Mouse (Mus musculus): ENCODE measurements around the gene Tuba8. TPM values are rescaled to one million over a fixed set of nuclear protein-coding genes. Genes with fewer than 3 reads are reported as not detected.

The Tuba8 gene
- polyA plus RNA-seq, 1 experiment from 2014 or later, result 6.2 TPM

DNA sequence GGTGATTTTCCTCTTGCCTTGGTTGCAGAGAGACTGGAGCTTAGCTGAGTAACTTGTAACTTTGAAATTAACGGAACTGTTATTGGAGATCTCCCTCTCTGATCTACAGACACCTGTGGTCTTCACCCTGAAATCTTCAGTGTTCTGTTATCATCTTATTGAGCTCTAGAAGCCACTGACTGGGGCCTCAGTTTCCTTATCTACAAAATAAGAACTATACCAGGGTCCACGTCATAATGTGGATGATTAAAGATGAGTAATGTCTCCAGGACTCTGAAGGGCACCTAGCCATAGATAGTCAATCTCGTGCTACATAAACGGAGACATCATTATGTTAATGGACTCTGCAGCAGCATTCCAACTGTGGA, 33.8 kb upstream of the Tuba8 start:
- no peak overlapping the region for H3K4me2 ChIP-seq (ENCODE audit: low read depth, low read length)
- no peak overlapping the region for H3K4me3 ChIP-seq (ENCODE audit: low read depth, low read length)
- no peaks in the 10 kb centered on the region for H3K27me3 ChIP-seq (ENCODE audit: control insufficient read depth, insufficient read depth, low read depth, low read length)
- ATAC-seq (ENCODE audit: low read depth), result no peak
- 46% methylated on average over 4 of the region's 4 CpGs for WGBS (ENCODE audit: insufficient replicate concordance)
- no peak overlapping the region for H3K27ac ChIP-seq (ENCODE audit: low read length)
- H3K9me3 ChIP-seq (replicated peaks; ENCODE audit: control insufficient read depth, low read length), result no peaks in the 10 kb centered on the region
- H3K36me3 ChIP-seq (ENCODE audit: control insufficient read depth, insufficient read depth), result no peaks in the 10 kb centered on the region
- peaks cover 4% of the 10 kb centered on the region; the same call in 1 of the 2 replicates for H3K4me1 ChIP-seq (ENCODE audit: control insufficient read depth, low read depth, low read length)
- H3K9ac ChIP-seq (ENCODE audit: low read depth, low read length), result no peak overlapping the region

DNA sequence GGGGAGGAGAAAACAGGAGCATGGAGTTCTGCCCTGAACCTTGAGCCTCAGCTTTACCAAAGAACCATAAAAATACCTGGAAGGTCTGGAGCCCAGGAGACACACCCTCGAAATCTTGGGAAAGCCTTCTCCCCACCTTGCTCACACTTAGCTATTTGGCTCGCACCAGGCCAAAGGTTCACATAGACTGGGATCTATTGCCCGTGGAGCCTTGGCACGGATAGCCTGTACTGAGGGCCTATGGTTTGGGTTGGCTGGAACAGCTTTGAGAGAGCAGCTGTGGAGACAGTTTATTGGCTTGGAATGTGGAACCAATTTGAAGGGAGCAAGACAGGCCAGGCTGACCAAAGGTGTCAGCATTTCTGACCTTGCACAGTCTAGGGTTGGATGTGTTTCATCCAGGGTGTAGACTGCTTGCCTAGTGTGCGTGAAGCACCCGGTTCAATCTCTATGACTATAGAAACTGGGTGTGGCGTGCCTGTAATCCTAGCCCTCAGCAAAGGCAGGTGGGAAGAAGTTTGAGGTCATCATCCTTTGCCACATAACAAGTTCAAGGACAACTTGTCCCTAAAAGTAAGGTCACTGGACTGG, 33.3 kb upstream of the Tuba8 start:
- WGBS (ENCODE audit: insufficient replicate concordance), result 66% methylated on average over 7 of the region's 7 CpGs
- H3K9me3 ChIP-seq (replicated peaks; ENCODE audit: control insufficient read depth, low read length), result no peaks in the 10 kb centered on the region
- no peaks in the 10 kb centered on the region for H3K36me3 ChIP-seq (ENCODE audit: control insufficient read depth, insufficient read depth)
- H3K4me2 ChIP-seq (ENCODE audit: low read depth, low read length), result no peak overlapping the region
- ATAC-seq (ENCODE audit: low read depth), result no peak
- H3K4me3 ChIP-seq (ENCODE audit: low read depth, low read length), result no peak overlapping the region
- H3K27me3 ChIP-seq (ENCODE audit: control insufficient read depth, insufficient read depth, low read depth, low read length), result no peaks in the 10 kb centered on the region
- no peak overlapping the region for H3K27ac ChIP-seq (ENCODE audit: low read length)
- H3K9ac ChIP-seq (ENCODE audit: low read depth, low read length), result no peak overlapping the region
- H3K4me1 ChIP-seq (ENCODE audit: control insufficient read depth, low read depth, low read length), result peaks cover 4% of the 10 kb centered on the region; the same call in 1 of the 2 replicates

DNA sequence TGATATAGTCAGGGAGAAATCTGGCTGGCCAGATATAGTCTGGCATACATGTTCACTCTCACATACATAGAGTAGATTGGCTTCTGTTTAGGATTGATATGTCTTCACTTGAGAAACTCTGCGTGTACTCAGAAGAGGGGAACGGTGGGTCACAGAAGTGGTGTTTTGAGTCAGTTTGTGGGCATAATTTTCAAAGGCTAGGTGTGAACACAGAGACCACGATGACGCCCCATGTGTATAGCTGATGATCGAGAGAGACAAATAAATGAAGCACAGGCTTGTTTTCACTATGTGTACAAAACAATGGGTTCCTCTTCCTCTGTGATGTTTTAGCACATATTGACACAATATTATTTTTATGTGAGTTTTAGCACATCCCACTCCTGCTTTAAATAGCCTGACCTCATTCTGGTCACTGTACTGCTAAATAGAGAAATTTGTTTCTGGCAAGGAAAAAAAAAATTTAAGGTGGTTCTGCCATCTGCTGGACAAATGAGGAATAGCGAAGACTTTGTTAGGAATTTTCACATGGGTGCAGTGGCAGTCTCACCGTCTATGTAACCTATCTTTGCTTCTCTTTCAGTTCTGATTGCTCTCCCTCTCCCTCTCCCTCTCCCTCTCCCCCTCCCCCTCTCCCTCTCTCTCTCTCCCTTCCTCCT, 31.7 kb upstream of the Tuba8 start:
- no peaks in the 10 kb centered on the region for H3K36me3 ChIP-seq (ENCODE audit: control insufficient read depth, insufficient read depth)
- no peak overlapping the region for H3K27ac ChIP-seq (ENCODE audit: low read length)
- H3K4me3 ChIP-seq (ENCODE audit: low read depth, low read length), result no peak overlapping the region
- H3K27me3 ChIP-seq (ENCODE audit: control insufficient read depth, insufficient read depth, low read depth, low read length), result no peaks in the 10 kb centered on the region
- H3K4me2 ChIP-seq (ENCODE audit: low read depth, low read length), result no peak overlapping the region
- H3K9me3 ChIP-seq (replicated peaks; ENCODE audit: control insufficient read depth, low read length), result no peaks in the 10 kb centered on the region
- H3K9ac ChIP-seq (ENCODE audit: low read depth, low read length), result no peak overlapping the region
- peaks cover 8% of the 10 kb centered on the region for H3K4me1 ChIP-seq (ENCODE audit: control insufficient read depth, low read depth, low read length)
- ATAC-seq (ENCODE audit: low read depth), result no peak
- WGBS (ENCODE audit: insufficient replicate concordance), result 48% methylated on average over 7 of the region's 7 CpGs

DNA sequence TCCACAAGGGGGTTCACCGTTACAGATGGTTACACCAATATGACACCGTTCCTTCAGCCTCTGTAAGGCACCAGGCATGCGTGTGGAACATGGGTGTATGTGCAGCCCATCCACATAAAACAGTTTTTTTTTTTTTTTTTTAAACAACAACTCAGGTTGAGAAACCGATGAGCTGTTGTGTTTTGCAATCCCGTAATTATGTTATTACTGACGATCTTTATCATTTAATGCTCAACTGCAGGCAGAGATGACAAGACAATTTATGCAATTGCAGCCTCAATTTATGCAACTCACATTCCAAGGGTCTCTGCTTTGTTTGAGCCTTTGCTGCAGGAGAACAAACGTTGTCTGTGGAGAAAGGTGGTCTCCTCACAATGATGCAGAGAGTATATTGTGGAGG, 30.6 kb upstream of the Tuba8 start:
- 66% methylated on average over 7 of the region's 7 CpGs for WGBS (ENCODE audit: insufficient replicate concordance)
- no peaks in the 10 kb centered on the region for H3K36me3 ChIP-seq (ENCODE audit: control insufficient read depth, insufficient read depth)
- H3K4me2 ChIP-seq (ENCODE audit: low read depth, low read length), result no peak overlapping the region
- no peak overlapping the region for H3K4me3 ChIP-seq (ENCODE audit: low read depth, low read length)
- H3K9me3 ChIP-seq (replicated peaks; ENCODE audit: control insufficient read depth, low read length), result no peaks in the 10 kb centered on the region
- H3K4me1 ChIP-seq (ENCODE audit: control insufficient read depth, low read depth, low read length), result peaks cover 15% of the 10 kb centered on the region
- H3K9ac ChIP-seq (ENCODE audit: low read depth, low read length), result no peak overlapping the region
- H3K27me3 ChIP-seq (ENCODE audit: control insufficient read depth, insufficient read depth, low read depth, low read length), result no peaks in the 10 kb centered on the region
- no peak for ATAC-seq (ENCODE audit: low read depth)
- H3K27ac ChIP-seq (ENCODE audit: low read length), result no peak overlapping the region

DNA sequence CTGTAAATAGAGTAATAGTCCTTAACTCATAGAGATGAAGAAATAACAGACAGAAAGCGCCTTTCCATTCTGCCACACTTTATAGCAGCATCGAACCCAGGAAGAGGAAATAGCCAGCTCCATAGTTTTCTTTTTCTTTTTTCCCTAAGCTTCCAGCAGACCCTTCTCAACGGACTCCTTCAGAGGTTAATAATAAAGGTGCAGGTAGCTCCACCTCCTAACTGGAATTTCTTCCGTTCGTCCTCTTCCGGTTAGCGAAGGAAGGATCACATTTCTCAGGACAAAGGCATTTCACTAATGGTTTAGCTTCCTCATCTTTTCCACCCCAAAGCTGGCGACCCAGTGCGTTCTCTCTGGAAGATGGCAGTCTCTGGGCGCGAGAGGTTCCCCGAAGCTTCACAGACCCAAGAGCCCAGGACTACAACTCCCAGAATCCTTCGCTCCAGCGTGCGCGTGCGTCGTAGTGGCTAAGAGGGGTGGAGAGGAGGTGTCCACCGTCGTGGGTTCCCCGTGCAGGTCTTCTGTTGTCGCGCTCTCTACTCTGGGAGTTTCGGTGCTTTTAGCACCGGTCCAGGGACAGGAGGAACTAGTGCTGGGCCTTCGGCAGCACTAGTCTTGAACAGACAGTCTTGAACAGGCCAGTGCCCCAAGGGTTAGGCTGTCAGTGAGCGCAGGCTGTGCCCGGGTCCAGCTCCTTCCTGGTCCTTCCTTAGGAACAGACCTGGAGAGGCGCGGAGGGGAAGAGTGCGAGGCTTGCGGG, 26.9 kb upstream of the Tuba8 start, which contains the start of gene Pex26:
Gene Pex26, plus strand, starts transcription at position 254 of the 760 bp plus-strand sequence.
- H3K4me2 ChIP-seq (ENCODE audit: low read depth, low read length), result peak within 1 kb of the TSS; percentile 98
- peak; percentile 83 for ATAC-seq (ENCODE audit: low read depth)
- no peaks in the 10 kb centered on the region; the same call in 1 of the 2 replicates for H3K36me3 ChIP-seq (ENCODE audit: control insufficient read depth, insufficient read depth)
- 1% methylated on average over 32 of the region's 32 CpGs for WGBS (ENCODE audit: insufficient replicate concordance)
- H3K27ac ChIP-seq (ENCODE audit: low read length), result peak within 1 kb of the TSS; percentile 64
- H3K9ac ChIP-seq (ENCODE audit: low read depth, low read length), result peak within 1 kb of the TSS; percentile 76
- no peaks in the 10 kb centered on the region for H3K27me3 ChIP-seq (ENCODE audit: control insufficient read depth, insufficient read depth, low read depth, low read length)
- no peaks in the 10 kb centered on the region for H3K9me3 ChIP-seq (replicated peaks; ENCODE audit: control insufficient read depth, low read length)
- peak within 1 kb of the TSS; percentile 80 for H3K4me3 ChIP-seq (ENCODE audit: low read depth, low read length)
- peaks cover 21% of the 10 kb centered on the region for H3K4me1 ChIP-seq (ENCODE audit: control insufficient read depth, low read depth, low read length)

DNA sequence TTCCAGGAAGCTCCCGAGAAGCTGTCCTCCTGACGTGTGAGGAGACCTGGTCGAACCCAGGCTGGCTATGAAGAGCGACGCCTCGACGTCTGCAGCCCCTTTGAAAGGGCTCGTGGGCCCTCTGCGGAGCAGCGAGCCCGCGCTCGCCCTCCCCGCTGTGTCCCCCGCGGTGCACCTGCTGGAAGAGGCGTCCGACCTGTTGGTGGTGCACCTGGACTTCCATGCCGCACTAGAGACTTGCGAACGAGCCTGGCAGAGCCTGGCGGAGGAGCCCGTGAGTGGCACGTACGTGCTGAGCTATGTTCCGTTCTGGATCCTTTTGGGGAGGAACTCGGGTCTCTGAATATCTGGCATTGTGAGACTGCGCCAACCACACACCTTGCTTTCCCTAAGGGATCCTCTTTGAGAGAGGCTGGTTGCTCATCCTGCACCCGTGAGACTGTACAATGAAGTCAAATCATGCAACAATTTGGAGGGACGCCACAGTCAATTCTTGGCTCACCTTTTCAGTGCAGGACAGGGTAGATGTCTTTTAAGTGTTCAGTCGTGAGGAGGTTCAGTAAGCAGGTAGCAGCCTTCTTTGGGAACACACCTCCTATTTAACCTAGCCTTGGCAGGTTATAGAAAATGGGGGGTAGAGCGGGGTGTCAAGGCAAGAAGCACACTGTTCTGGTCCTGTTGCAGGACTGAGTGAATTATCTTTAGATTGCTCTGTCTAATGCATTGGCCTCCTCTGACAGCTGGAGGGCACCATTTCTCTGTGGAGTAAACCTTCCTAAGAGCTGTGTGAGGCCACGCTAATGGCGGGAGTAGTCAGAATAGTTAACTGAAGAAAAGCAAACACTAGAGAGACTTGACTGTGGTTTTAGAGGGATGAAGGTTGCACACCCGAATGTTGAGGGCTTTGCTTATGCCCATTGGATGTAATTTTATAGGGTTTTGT, 26.0 kb upstream of the Tuba8 start:
- H3K27ac ChIP-seq (ENCODE audit: low read length), result peak overlapping the region; percentile 64
- no peaks in the 10 kb centered on the region; the same call in 1 of the 2 replicates for H3K36me3 ChIP-seq (ENCODE audit: control insufficient read depth, insufficient read depth)
- H3K27me3 ChIP-seq (ENCODE audit: control insufficient read depth, insufficient read depth, low read depth, low read length), result no peaks in the 10 kb centered on the region
- under 1% methylated on average over 35 of the region's 35 CpGs for WGBS (ENCODE audit: insufficient replicate concordance)
- peak overlapping the region; percentile 98 for H3K4me2 ChIP-seq (ENCODE audit: low read depth, low read length)
- no peaks in the 10 kb centered on the region for H3K9me3 ChIP-seq (replicated peaks; ENCODE audit: control insufficient read depth, low read length)
- peaks cover 21% of the 10 kb centered on the region for H3K4me1 ChIP-seq (ENCODE audit: control insufficient read depth, low read depth, low read length)
- H3K9ac ChIP-seq (ENCODE audit: low read depth, low read length), result peak overlapping the region; percentile 76
- H3K4me3 ChIP-seq (ENCODE audit: low read depth, low read length), result peak overlapping the region; percentile 80
- peak; percentile 74 for ATAC-seq (ENCODE audit: low read depth)

DNA sequence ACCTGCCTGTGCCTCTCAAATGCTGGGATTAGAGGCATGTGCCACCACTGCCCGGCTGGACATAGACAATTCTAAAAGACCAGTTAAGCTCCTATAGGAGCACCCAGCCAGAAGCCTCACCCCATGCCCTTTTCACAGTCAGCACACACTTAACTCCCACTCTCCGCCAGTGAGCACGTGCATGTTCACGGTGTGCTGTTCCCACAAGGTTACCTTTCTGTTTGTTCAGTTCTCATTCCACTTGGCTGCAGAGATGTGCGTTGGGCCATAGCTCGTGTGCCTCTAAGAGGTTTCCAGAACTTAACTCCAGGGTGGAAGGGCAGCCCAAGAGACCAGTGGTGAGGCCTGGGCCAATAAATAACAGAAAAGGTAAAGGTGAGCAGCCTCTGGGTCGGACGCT, 25.3 kb upstream of the Tuba8 start:
- WGBS (ENCODE audit: insufficient replicate concordance), result 62% methylated on average over 8 of the region's 8 CpGs
- H3K27me3 ChIP-seq (ENCODE audit: control insufficient read depth, insufficient read depth, low read depth, low read length), result no peaks in the 10 kb centered on the region
- peak overlapping the region; percentile 76 for H3K9ac ChIP-seq (ENCODE audit: low read depth, low read length)
- ATAC-seq (ENCODE audit: low read depth), result peak; percentile 54
- peaks cover 4% of the 10 kb centered on the region; the same call in 1 of the 2 replicates for H3K36me3 ChIP-seq (ENCODE audit: control insufficient read depth, insufficient read depth)
- peak overlapping the region; percentile 80 for H3K4me3 ChIP-seq (ENCODE audit: low read depth, low read length)
- peaks cover 21% of the 10 kb centered on the region for H3K4me1 ChIP-seq (ENCODE audit: control insufficient read depth, low read depth, low read length)
- peak overlapping the region; percentile 98 for H3K4me2 ChIP-seq (ENCODE audit: low read depth, low read length)
- no peaks in the 10 kb centered on the region for H3K9me3 ChIP-seq (replicated peaks; ENCODE audit: control insufficient read depth, low read length)
- peak overlapping the region; percentile 45; the same call in 1 of the 2 replicates for H3K27ac ChIP-seq (ENCODE audit: low read length)

DNA sequence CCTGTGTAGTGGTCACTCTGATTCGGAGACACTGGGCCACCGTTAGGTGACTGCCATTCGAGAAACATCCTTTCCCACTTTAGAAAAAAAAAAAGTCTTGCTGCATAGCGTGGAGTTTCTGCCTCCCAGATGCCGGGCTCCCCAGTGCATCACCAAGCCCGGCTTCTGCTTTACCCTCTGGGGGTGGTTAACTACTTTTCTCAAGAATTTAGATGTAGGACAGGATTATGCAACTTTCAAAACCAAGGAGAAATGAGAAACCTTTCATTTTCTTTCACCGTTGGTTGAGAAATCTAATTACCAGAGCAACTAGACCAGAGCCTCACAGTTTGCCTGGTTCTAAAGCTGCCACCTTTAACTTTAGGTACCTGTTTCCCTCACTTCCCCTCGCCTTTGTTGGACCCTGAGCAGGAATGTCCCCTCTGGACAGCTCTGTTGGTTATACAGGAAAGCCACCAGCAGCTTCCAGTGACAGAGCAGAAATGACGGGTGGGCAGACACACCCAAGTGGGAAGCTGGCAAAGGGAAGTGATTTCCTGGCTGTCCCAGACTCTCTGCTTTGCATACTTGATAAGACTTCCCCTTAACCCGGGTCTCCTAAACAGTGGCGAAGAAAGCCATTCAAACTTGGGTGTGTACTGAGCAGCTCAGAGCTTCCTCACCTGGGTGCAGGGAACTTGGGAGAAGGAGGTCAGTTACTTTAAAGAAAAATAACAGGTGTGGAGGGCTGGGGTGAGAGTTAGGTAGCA, 19.1 kb upstream of the Tuba8 start:
- no peaks in the 10 kb centered on the region for H3K4me1 ChIP-seq (ENCODE audit: control insufficient read depth, low read depth, low read length)
- H3K27ac ChIP-seq (ENCODE audit: low read length), result no peak overlapping the region
- no peak overlapping the region for H3K4me2 ChIP-seq (ENCODE audit: low read depth, low read length)
- 42% methylated on average over 11 of the region's 11 CpGs for WGBS (ENCODE audit: insufficient replicate concordance)
- H3K27me3 ChIP-seq (ENCODE audit: control insufficient read depth, insufficient read depth, low read depth, low read length), result no peaks in the 10 kb centered on the region
- H3K36me3 ChIP-seq (ENCODE audit: control insufficient read depth, insufficient read depth), result peaks cover 8% of the 10 kb centered on the region; the same call in 1 of the 2 replicates
- H3K9me3 ChIP-seq (replicated peaks; ENCODE audit: control insufficient read depth, low read length), result no peaks in the 10 kb centered on the region
- H3K4me3 ChIP-seq (ENCODE audit: low read depth, low read length), result no peak overlapping the region
- no peak overlapping the region for H3K9ac ChIP-seq (ENCODE audit: low read depth, low read length)
- ATAC-seq (ENCODE audit: low read depth), result no peak

Measured in liver, embryonic 16.5 days (tissue).